Mouse (Mus musculus) limb, embryonic 15.5 days (tissue): ENCODE measurements around the gene Hspa12a. TPM values are rescaled to one million over a fixed set of nuclear protein-coding genes. Genes with fewer than 3 reads are reported as not detected.

Experiments used
- ATAC-seq: fragments of 200-750 bp; cut with Nextera tagmentation; 2 replicates; pipeline ENCODE4 v1.8.0; 2017; ENCODE audit warnings: low read depth, moderate TSS enrichment; ENCODE audit not compliant: insufficient number of reproducible peaks, low FRiP score, low TSS enrichment
- H3K27ac ChIP-seq: fragments of 300-500 bp; sonication (generic); 2 replicates; pipeline ENCODE4 v1.5.1; 2015; ENCODE audit warnings: moderate library complexity, mild to moderate bottlenecking, inconsistent platforms
- H3K27me3 ChIP-seq: fragments of 300-500 bp; sonication (generic); 2 replicates; pipeline ENCODE4 v1.6.1; 2015; ENCODE audit warnings: inconsistent platforms
- H3K36me3 ChIP-seq: fragments of 300-500 bp; sonication (generic); 2 replicates; pipeline ENCODE4 v1.6.1; 2015; ENCODE audit warnings: inconsistent platforms
- H3K4me1 ChIP-seq: fragments of 300-500 bp; sonication (generic); 2 replicates; pipeline ENCODE4 v1.6.1; 2015; ENCODE audit warnings: inconsistent platforms
- H3K4me2 ChIP-seq: fragments of 300-500 bp; sonication (generic); 2 replicates; pipeline ENCODE4 v1.6.1; 2015; ENCODE audit warnings: mild to moderate bottlenecking, inconsistent platforms
- H3K4me3 ChIP-seq: fragments of 300-500 bp; sonication (generic); 2 replicates; pipeline ENCODE4 v1.5.1; 2015; ENCODE audit warnings: mild to moderate bottlenecking, inconsistent platforms
- H3K9ac ChIP-seq: fragments of 300-500 bp; sonication (generic); 2 replicates; pipeline ENCODE4 v1.6.1; 2015; ENCODE audit warnings: inconsistent platforms
- H3K9me3 ChIP-seq: fragments of 300-500 bp; sonication (generic); 2 replicates; pipeline ENCODE4 v1.6.1; 2016; ENCODE audit warnings: inconsistent platforms
- WGBS: fragments of 180-500 bp; shearing (Covaris S2); methylation state at CpG from one replicate; pipeline ENCODE4 v1.1.7; 2015; 5-methylcytosine and 5-hydroxymethylcytosine counted together
- polyA plus RNA-seq: library from polyadenylated mRNA; unstranded; fragments of >200 nt; fragmentation: Nextera tagmentation; extraction: Ambion mirVana; gene quantifications from 2 replicates; pipeline ENCODE4 v1.2.1, GENCODE M21; 2015

The Hspa12a gene
- polyA plus RNA-seq, 1 experiment from 2014 or later = 3.4 TPM

- H3K4me2 ChIP-seq = no peak overlapping the region
- 75% methylated on average over 10 of the region's 10 CpGs for WGBS
- no peaks in the 10 kb centered on the region for H3K36me3 ChIP-seq
- H3K4me1 ChIP-seq = no peaks in the 10 kb centered on the region
- H3K4me3 ChIP-seq = no peak overlapping the region
- no peaks in the 10 kb centered on the region for H3K27me3 ChIP-seq
- ATAC-seq = no peak
- H3K9me3 ChIP-seq = no peaks in the 10 kb centered on the region
- H3K9ac ChIP-seq = no peak overlapping the region
- no peak overlapping the region for H3K27ac ChIP-seq
Observed at GRCm38 (mm10) chr19:58853036-58853735, 90.3 kb downstream of the Hspa12a start.

- Histone ChIP-seq H3K4me2 (no peak overlapping the region), H3K4me3 (no peak overlapping the region), H3K4me1 (no peaks in the 10 kb centered on the region), H3K36me3 (no peaks in the 10 kb centered on the region), H3K27ac (no peak overlapping the region), H3K9ac (no peak overlapping the region), H3K9me3 (no peaks in the 10 kb centered on the region), H3K27me3 (no peaks in the 10 kb centered on the region)
- 59% methylated on average over 6 of the region's 7 CpGs for WGBS
- ATAC-seq = no peak
Observed at GRCm38 (mm10) chr19:58850719-58851466, 92.6 kb downstream of the Hspa12a start.

DNA sequence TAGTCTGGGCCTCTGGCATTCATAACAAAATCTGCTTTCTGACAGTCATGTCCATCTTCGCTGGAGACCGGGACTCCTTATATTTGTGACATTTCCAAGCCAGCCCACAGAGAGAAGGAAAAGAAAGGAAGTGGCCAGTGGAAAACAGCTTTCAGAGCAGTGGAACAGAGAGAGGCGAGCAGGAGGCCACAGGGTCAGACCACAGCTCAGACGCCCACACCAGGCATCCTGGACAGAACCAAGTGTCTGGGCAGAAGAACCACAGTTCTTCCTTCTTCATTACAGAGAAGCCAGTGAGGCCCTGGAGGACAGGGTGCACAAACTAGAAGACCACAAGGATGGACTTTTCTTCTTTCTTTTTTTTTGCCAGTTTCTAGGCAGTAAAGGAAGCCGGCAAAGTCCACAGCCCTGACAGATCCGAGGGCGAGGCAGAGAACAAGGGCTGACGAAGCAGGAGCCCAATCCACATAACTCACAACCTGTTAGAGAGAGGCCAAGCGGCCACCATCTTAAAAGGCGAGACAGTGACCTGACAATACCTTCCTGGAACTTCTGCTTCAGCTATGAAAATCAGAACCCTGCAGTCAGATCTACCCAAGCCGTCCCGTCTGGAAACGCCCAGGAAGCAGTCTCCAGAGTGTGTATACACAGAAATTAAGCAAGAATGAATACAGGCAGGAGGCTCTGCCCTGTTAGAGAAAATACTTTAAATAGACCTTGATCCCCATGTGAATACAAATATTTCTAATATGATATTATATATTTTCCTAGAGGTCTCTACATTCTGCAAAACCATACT, 93.9 kb downstream of the Hspa12a start:
- Histone ChIP-seq H3K4me1 (no peaks in the 10 kb centered on the region), H3K4me3 (no peak overlapping the region), H3K27me3 (no peaks in the 10 kb centered on the region), H3K27ac (no peak overlapping the region), H3K4me2 (no peak overlapping the region), H3K36me3 (no peaks in the 10 kb centered on the region), H3K9me3 (no peaks in the 10 kb centered on the region), H3K9ac (no peak overlapping the region)
- 73% methylated on average over 13 of the region's 13 CpGs for WGBS
- ATAC-seq = no peak

DNA sequence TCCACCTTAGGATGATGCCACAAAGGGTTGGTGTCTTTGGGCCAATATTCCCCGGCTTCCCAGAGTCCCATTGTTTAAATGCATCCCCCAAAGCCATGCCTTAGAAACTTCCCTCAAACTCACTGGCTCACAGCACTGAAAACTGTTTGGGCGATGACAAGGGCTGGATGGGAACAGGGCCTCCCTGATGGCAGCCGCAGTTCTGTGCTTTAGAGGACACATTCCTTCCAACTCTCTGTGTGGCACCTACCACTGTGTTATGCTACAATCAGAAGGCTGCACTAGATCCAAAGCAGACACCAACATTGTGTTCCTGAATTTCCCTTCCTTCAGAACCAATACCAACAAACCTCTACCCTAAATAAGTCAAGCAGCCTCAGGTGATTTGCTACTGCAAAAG, 99.8 kb downstream of the Hspa12a start:
- no peaks in the 10 kb centered on the region for H3K36me3 ChIP-seq
- ATAC-seq = no peak
- WGBS = 84% methylated on average over 3 of the region's 3 CpGs

DNA sequence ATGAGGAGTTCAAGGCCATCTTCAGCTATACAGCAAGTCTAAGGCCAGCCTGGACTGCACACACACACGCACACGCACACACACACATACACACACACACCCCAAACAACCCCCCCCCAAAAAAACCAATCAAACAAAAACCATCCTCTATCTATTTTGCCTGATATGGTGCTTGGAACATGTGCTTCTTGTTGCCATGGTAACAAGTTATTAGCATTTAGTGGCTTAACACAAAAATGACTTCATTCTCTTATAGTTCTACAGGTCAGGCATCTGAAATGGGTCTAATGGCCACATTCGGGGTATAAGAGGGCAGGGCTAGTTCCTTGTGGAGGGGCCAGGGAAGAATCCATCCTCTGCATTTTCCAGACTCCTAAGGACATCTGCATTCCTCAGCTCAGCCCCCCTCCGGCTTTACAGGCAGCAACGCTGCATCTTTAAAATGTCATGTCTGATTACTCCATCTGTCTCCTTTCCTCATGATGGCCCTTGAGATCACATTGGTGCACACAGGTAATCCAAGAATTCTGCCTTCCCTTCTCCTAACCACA, 102.7 kb downstream of the Hspa12a start:
- H3K4me1 ChIP-seq = no peaks in the 10 kb centered on the region
- no peaks in the 10 kb centered on the region for H3K9me3 ChIP-seq
- ATAC-seq = no peak
- H3K36me3 ChIP-seq = no peaks in the 10 kb centered on the region
- 80% methylated on average over 5 of the region's 5 CpGs for WGBS
- no peak overlapping the region for H3K4me3 ChIP-seq
- no peak overlapping the region for H3K4me2 ChIP-seq
- H3K27me3 ChIP-seq = no peaks in the 10 kb centered on the region
- no peak overlapping the region for H3K27ac ChIP-seq
- H3K9ac ChIP-seq = no peak overlapping the region

More for the DNA sequence above, 99.8 kb downstream of the Hspa12a start:
- Histone ChIP-seq H3K4me3 (no peak overlapping the region), H3K4me1 (no peaks in the 10 kb centered on the region), H3K9ac (no peak overlapping the region), H3K27ac (no peak overlapping the region), H3K4me2 (no peak overlapping the region), H3K27me3 (no peaks in the 10 kb centered on the region), H3K9me3 (no peaks in the 10 kb centered on the region)

DNA sequence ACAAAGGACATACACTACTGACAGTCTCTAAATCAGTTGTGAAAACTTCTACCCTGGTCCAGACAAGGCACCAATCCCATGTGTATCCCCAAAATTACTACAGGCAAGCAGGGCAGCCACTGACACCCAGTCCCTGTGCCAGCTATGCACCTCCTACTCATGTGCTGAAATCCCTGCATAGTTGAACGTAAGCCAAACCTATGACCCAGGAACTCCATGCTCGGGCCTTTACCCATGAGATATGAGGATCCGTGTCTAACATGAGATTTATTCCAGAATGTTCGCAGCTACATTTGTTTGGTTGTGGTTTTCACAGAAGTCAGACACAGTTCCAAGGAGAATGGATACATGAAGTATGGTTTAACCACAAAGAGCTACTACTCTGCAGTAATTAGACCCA, 103.6 kb downstream of the Hspa12a start:
- ATAC-seq = no peak
- Histone ChIP-seq H3K4me2 (no peak overlapping the region), H3K36me3 (no peaks in the 10 kb centered on the region), H3K4me1 (no peaks in the 10 kb centered on the region), H3K27ac (no peak overlapping the region), H3K9me3 (no peaks in the 10 kb centered on the region), H3K9ac (no peak overlapping the region), H3K4me3 (no peak overlapping the region), H3K27me3 (no peaks in the 10 kb centered on the region)
- WGBS = 66% methylated on average over 4 of the region's 4 CpGs

DNA sequence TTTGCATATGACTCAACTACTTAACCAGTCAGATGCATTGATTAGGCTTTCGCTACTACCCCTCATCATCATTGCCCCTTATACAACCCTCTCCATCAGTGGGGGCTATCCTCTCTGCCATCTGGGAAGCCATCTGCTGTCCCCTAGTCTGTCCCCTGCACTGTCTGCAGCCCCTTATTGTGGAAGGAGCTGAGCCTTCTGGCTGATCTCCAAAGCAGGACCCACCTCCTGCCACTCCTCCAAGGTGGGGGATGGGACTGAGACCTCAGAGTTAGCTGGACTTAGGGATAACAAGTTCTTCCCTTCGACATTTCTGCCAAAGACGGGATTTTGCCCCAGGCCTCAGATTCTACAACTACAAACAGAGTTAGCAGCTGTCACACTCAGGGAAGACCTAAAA, 104.1 kb downstream of the Hspa12a start:
- H3K27ac ChIP-seq = no peak overlapping the region
- H3K4me3 ChIP-seq = no peak overlapping the region
- no peaks in the 10 kb centered on the region for H3K27me3 ChIP-seq
- no peaks in the 10 kb centered on the region for H3K36me3 ChIP-seq
- no peaks in the 10 kb centered on the region for H3K4me1 ChIP-seq
- no peak overlapping the region for H3K9ac ChIP-seq
- WGBS = 64% methylated on average over 3 of the region's 3 CpGs
- no peak for ATAC-seq
- H3K4me2 ChIP-seq = no peak overlapping the region
- no peaks in the 10 kb centered on the region for H3K9me3 ChIP-seq

DNA sequence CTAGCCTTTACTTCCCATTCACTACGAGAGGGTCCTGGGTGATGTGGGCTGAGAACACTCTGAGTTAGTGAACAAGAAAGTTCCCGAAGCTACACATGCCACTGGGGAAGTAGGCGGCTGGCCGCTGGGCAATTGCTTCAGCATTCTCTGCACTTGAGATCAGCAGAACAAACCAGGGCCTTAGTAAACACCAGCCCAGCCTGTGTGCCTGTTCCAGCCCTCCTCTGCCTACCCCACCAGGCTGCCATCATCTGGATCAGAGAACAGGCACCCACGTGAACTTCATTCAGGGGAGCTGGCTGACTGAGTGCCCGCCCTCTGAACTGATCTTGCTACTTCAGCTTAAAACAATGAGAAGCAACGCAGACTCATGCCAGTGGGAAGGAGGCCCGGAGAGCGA, 104.7 kb downstream of the Hspa12a start:
- no peak overlapping the region for H3K4me2 ChIP-seq
- 73% methylated on average over 9 of the region's 9 CpGs for WGBS
- no peak for ATAC-seq
- no peaks in the 10 kb centered on the region for H3K27me3 ChIP-seq
- H3K36me3 ChIP-seq = no peaks in the 10 kb centered on the region
- no peaks in the 10 kb centered on the region for H3K4me1 ChIP-seq
- H3K4me3 ChIP-seq = no peak overlapping the region
- no peak overlapping the region for H3K27ac ChIP-seq
- no peaks in the 10 kb centered on the region for H3K9me3 ChIP-seq
- H3K9ac ChIP-seq = no peak overlapping the region

DNA sequence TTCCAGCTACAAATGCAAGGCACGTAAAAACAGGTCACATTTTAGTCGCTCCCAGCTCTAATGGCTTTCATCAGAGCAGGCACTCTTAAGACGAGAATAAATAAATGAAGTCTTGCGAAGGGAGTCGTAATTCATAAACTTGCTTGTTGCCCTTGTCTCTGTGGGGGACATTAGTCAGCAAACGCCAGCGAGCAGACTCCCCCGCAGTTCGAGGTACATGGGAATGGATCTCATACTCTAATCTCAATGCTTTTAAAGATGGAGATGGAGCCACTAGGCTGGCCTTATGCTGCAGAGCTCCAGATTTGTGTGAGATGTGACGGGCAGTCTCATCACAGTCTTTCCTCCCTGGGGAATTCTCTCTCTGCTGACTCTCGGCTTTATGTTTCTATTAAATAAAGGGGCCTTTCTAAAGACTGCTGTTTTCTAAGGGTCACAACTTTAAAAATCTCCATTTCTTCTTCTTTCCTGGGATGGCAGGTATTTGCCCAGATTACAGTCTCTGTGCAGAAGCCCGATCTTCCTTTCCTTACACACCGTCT, 109.7 kb downstream of the Hspa12a start:
- H3K9me3 ChIP-seq = no peaks in the 10 kb centered on the region
- no peak overlapping the region for H3K4me3 ChIP-seq
- H3K27me3 ChIP-seq = no peaks in the 10 kb centered on the region
- no peak overlapping the region for H3K27ac ChIP-seq
- no peaks in the 10 kb centered on the region for H3K36me3 ChIP-seq
- H3K9ac ChIP-seq = no peak overlapping the region
- ATAC-seq = no peak
- no peak overlapping the region for H3K4me2 ChIP-seq
- 42% methylated on average over 13 of the region's 13 CpGs for WGBS
- no peaks in the 10 kb centered on the region for H3K4me1 ChIP-seq

- H3K9me3 ChIP-seq = no peaks in the 10 kb centered on the region
- 71% methylated on average over 2 of the region's 2 CpGs for WGBS
- H3K27me3 ChIP-seq = no peaks in the 10 kb centered on the region
- no peak overlapping the region for H3K9ac ChIP-seq
- no peak overlapping the region for H3K4me2 ChIP-seq
- no peak overlapping the region for H3K27ac ChIP-seq
- no peaks in the 10 kb centered on the region for H3K36me3 ChIP-seq
- no peaks in the 10 kb centered on the region for H3K4me1 ChIP-seq
- no peak for ATAC-seq
- no peak overlapping the region for H3K4me3 ChIP-seq
Observed at GRCm38 (mm10) chr19:58832988-58833387, 110.5 kb downstream of the Hspa12a start.

DNA sequence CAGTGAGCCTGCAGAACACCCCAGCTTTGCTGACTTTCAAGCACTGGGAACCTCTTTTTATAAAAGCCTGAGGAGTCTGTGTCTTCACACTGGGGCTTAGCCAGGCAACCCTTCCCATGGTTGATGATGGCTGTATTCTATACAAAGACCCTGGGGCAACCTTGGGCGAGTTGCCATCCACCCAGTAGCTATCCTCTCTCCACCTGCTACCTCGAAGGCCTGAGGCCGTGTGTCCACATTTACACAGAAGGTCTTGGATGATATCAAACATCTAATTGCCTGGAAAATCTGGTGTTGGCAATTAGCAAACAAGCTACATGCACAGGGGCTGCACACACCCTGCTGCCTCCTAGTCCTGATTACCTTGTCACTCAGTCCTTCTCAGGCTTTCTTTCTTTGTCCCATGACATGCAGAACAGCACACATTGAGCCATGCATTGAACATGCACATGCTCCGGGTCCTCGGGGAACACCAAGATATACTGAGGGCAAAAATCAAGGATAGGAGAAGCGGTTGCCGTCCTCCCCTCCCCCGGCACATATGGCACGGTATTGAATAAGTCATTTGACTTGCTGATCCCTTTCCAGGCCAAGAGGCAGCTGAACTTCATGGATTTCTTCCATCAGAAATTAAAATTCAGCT, 112.1 kb downstream of the Hspa12a start:
- Histone ChIP-seq H3K4me2 (no peak overlapping the region), H3K27me3 (no peaks in the 10 kb centered on the region), H3K9me3 (no peaks in the 10 kb centered on the region), H3K4me1 (no peaks in the 10 kb centered on the region), H3K36me3 (no peaks in the 10 kb centered on the region), H3K4me3 (no peak overlapping the region), H3K27ac (no peak overlapping the region), H3K9ac (no peak overlapping the region)
- 87% methylated on average over 9 of the region's 9 CpGs for WGBS
- no peak for ATAC-seq
